13 mouse cellular contexts compared by ENCODE assay signal in genomic region chr17:15895968-15896367, GRCm38 (mm10).
DNase-seq lines count a peak whose midpoint lies in the region; ATAC-seq and TF ChIP-seq lines count a peak whose summit lies in the region.
"Had no signal": no experiment of that assay in that cellular context is flagged by ENCODE, and none has a peak within 500 bp of the region (broad histone marks: within the 10 kb centered on the region; RNA-seq: fewer than 3 reads in every experiment).

No protein-coding gene starts in this region.

- H3K36me3 ChIP-seq in midbrain, postnatal 0 days (ENCODE audit: insufficient read depth, low read length), result no peaks in the 10 kb centered on the region
- H3K36me3 ChIP-seq in midbrain, embryonic 10.5 days, result no peaks in the 10 kb centered on the region
- H3K36me3 ChIP-seq in hindbrain, embryonic 16.5 days (ENCODE audit: control insufficient read depth, insufficient read depth, low read length), result no peaks in the 10 kb centered on the region
- H3K36me3 ChIP-seq in intestine, embryonic 15.5 days, result no peaks in the 10 kb centered on the region
- H3K36me3 ChIP-seq: limb, embryonic 12.5 days had no signal

- H3K9ac ChIP-seq in midbrain, postnatal 0 days (replicated peaks; ENCODE audit: low read length, poor library complexity, severe bottlenecking), result no peak overlapping the region
- no peak overlapping the region for H3K9ac ChIP-seq in hindbrain, embryonic 16.5 days (ENCODE audit: low read depth, low read length)
- no peak overlapping the region for H3K9ac ChIP-seq in intestine, embryonic 15.5 days
- H3K9ac ChIP-seq: limb, embryonic 12.5 days had no signal

- intact Hi-C loops in heart, postnatal 10 days (cut with DNase I), result no loop called here

- H3K27me3 ChIP-seq in midbrain, postnatal 0 days (ENCODE audit: insufficient read depth, low read length), result no peaks in the 10 kb centered on the region
- H3K27me3 ChIP-seq in midbrain, embryonic 10.5 days (ENCODE audit: low read depth, poor library complexity, severe bottlenecking), result no peaks in the 10 kb centered on the region
- H3K27me3 ChIP-seq in hindbrain, embryonic 16.5 days (replicated peaks; ENCODE audit: control insufficient read depth, insufficient read depth, low read length), result no peaks in the 10 kb centered on the region
- H3K27me3 ChIP-seq in intestine, embryonic 15.5 days (replicated peaks), result no peaks in the 10 kb centered on the region
- H3K27me3 ChIP-seq: CH12.LX; limb, embryonic 12.5 days had no signal

- H3K4me2 ChIP-seq in midbrain, postnatal 0 days (ENCODE audit: low read depth, low read length, poor library complexity, severe bottlenecking), result no peak overlapping the region
- H3K4me2 ChIP-seq in hindbrain, embryonic 16.5 days (ENCODE audit: low read length), result no peak overlapping the region
- no peak overlapping the region for H3K4me2 ChIP-seq in intestine, embryonic 15.5 days (replicated peaks)
- H3K4me2 ChIP-seq: limb, embryonic 12.5 days had no signal

- no peak for ATAC-seq in midbrain, postnatal 0 days (ENCODE audit: low FRiP score)
- ATAC-seq in hindbrain, embryonic 16.5 days, result 0 out of 2 replicates have a peak, but pooled peaks have one; percentile 52
- ATAC-seq in intestine, embryonic 15.5 days, result no peak

- H3K4me3 ChIP-seq in midbrain, postnatal 0 days (ENCODE audit: low read depth, low read length), result no peak overlapping the region
- no peak overlapping the region for H3K4me3 ChIP-seq in midbrain, embryonic 10.5 days
- H3K4me3 ChIP-seq in hindbrain, embryonic 16.5 days (ENCODE audit: low read length), result no peak overlapping the region
- H3K4me3 ChIP-seq in intestine, embryonic 15.5 days (replicated peaks), result no peak overlapping the region
- H3K4me3 ChIP-seq: limb, embryonic 12.5 days had no signal

- H3K9me3 ChIP-seq in midbrain, postnatal 0 days (ENCODE audit: low read length), result no peaks in the 10 kb centered on the region
- H3K9me3 ChIP-seq in midbrain, embryonic 10.5 days (replicated peaks), result no peaks in the 10 kb centered on the region
- H3K9me3 ChIP-seq in hindbrain, embryonic 16.5 days (ENCODE audit: control insufficient read depth, low read length), result no peaks in the 10 kb centered on the region
- no peaks in the 10 kb centered on the region for H3K9me3 ChIP-seq in intestine, embryonic 15.5 days
- H3K9me3 ChIP-seq: limb, embryonic 12.5 days had no signal

- H3K27ac ChIP-seq in midbrain, postnatal 0 days (ENCODE audit: low read depth, low read length), result no peak overlapping the region
- H3K27ac ChIP-seq in midbrain, embryonic 10.5 days (replicated peaks), result no peak overlapping the region
- H3K27ac ChIP-seq in hindbrain, embryonic 16.5 days (ENCODE audit: low read depth, low read length), result no peak overlapping the region
- H3K27ac ChIP-seq in intestine, embryonic 15.5 days, result no peak overlapping the region
- H3K27ac ChIP-seq: limb, embryonic 12.5 days had no signal

- peak; percentile 29 for DNase-seq in midbrain, postnatal 0 days (ENCODE audit: low spot score)
- no peak for DNase-seq in midbrain, embryonic 10.5 days (ENCODE audit: low spot score)
- peak; percentile 29 to 59 for DNase-seq in kidney, postnatal 25 days
- DNase-seq in heart, postnatal 10 days, result no peak
- no peak for DNase-seq in right cerebral cortex, postnatal 36 days (ENCODE audit: low spot score in 2 of 2)
- DNase-seq: adrenal gland, postnatal 14 days; cerebellum, adult 2 months; lung, adult 18-20 months; thymus, postnatal 14 days had no signal

- H3K4me1 ChIP-seq in midbrain, postnatal 0 days (ENCODE audit: insufficient read depth, low read length), result no peaks in the 10 kb centered on the region
- peaks cover 11% of the 10 kb centered on the region for H3K4me1 ChIP-seq in midbrain, embryonic 10.5 days
- no peaks in the 10 kb centered on the region for H3K4me1 ChIP-seq in hindbrain, embryonic 16.5 days (ENCODE audit: control insufficient read depth, insufficient read depth, low read depth, low read length)
- H3K4me1 ChIP-seq in intestine, embryonic 15.5 days (replicated peaks), result no peaks in the 10 kb centered on the region

- 24% methylated on average over 3 of the region's 3 CpGs for WGBS in midbrain, postnatal 0 days
- 23% methylated on average over 3 of the region's 3 CpGs for WGBS in midbrain, embryonic 10.5 days
- WGBS in hindbrain, embryonic 16.5 days, result 18% methylated on average over 3 of the region's 3 CpGs
- WGBS in intestine, embryonic 15.5 days, result 69% methylated on average over 3 of the region's 3 CpGs

- TF ChIP-seq CTCF in midbrain, postnatal 0 days (IDR thresholded peaks at IDR 0.05), result no peak

Comparison
In these comparisons a context has a peak if more than half of its experiments do, and no peak if none do; other contexts are left out.
1. DNase-seq: peak in midbrain, postnatal 0 days (single experiment) and kidney, postnatal 25 days (2 of 2); none in midbrain, embryonic 10.5 days (single experiment), heart, postnatal 10 days (0 of 2) and right cerebral cortex, postnatal 36 days (0 of 2).